In genomic region chr3:85530601-85531161, GRCm38 (mm10) we compare ENCODE assay signal across 14 mouse cellular contexts. TPM values are rescaled to one million over a fixed set of nuclear protein-coding genes. Genes with fewer than 3 reads are reported as not detected.
DNase-seq lines count a peak whose midpoint lies in the region.
"Had no signal": no experiment of that assay in that cellular context is flagged by ENCODE, and none has a peak within 500 bp of the region (broad histone marks: within the 10 kb centered on the region; RNA-seq: fewer than 3 reads in every experiment).

No protein-coding gene starts in this region.

- DNase-seq in heart, adult 11 months, result peak; percentile 55
- no peak for DNase-seq in heart, postnatal 14 days
- peak; percentile 51 for DNase-seq in left cerebral cortex, adult 11 months (ENCODE audit: low spot score)
- DNase-seq in left cerebral cortex, postnatal 4 days, result no peak
- peak; percentile 68 to 72 for DNase-seq in frontal cortex, adult 2 months (ENCODE audit: extremely low spot score in 1 of 2, low spot score in 1 of 2)
- peak; percentile 60 for DNase-seq in right cerebral cortex, postnatal 25 days
- DNase-seq in natural killer cell, adult 2 months (ENCODE audit: low spot score in 2 of 2), result no peak
- no peak for DNase-seq in retina, postnatal 1 day
- DNase-seq: cerebellum, postnatal 10 days; heart, postnatal 10 days; kidney, adult 9 months; kidney, postnatal 25 days; lung, adult 18-20 months; lung, postnatal 14 days had no signal

- intact Hi-C loops in heart, postnatal 14 days (cut with DNase I), result no loop called here
- intact Hi-C loops in left cerebral cortex, postnatal 4 days (cut with DNase I), result no loop called here

RNA-seq across cellular contexts. Expression of gene Gatb, which starts 43.2 kb away (rescaled TPM):
- 10 to 100 TPM; 28.1 to 30.8 TPM for total RNA-seq in heart, postnatal 14 days (2021)
- 10 to 100 TPM; 15.5 to 17.8 TPM for total RNA-seq in left cerebral cortex, postnatal 4 days (2021)
- 14.6 and 16.6 TPM in 2 replicates for polyA plus RNA-seq in frontal cortex, adult 2 months (2012; rRNA removed)

Comparison
In these comparisons a context has a peak if more than half of its experiments do, and no peak if none do; other contexts are left out.
1. DNase-seq: peak in heart, adult 11 months (single experiment), left cerebral cortex, adult 11 months (single experiment), frontal cortex, adult 2 months (2 of 2) and right cerebral cortex, postnatal 25 days (single experiment); none in heart, postnatal 14 days (0 of 2), left cerebral cortex, postnatal 4 days (single experiment), natural killer cell, adult 2 months (0 of 2) and retina, postnatal 1 day (single experiment).